Mouse (Mus musculus): ENCODE data around the gene Dclk3. TPM values are rescaled to one million over a fixed set of nuclear protein-coding genes. Genes with fewer than 3 reads are reported as not detected.

Dclk3 gene
- polyA plus RNA-seq, 1 experiment from 2014 or later: not detected

DNA sequence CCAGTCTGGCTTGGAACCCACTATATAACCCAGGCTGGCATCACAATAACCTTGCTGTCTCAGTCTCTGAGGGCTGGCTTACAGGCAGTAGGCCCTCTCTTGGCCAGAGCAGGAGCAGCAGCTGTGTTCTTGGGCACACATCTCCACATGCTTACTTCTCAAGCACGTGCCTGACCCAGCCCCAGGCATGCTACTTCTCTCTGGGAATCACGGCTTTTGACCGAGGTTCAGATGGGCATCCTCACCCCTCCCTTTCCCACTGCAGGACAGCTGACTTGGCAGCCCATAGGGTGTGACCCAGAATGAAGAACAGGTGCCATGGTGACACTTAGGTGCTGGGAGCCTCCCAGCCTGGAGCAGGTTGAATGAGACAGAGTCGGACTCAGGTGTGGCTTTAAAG is 52.4 kb downstream of the Dclk3 start:
- Histone ChIP-seq H3K27ac (replicated peaks) (no peak overlapping the region), H3K9ac (no peak overlapping the region), H3K4me2 (no peak overlapping the region), H3K4me3 (replicated peaks) (no peak overlapping the region), H3K27me3 (peaks cover 5% of the 10 kb centered on the region; the same call in 1 of the 2 replicates), H3K4me1 (replicated peaks) (no peaks in the 10 kb centered on the region), H3K36me3 (replicated peaks) (no peaks in the 10 kb centered on the region), H3K9me3 (replicated peaks) (no peaks in the 10 kb centered on the region)
- 41% methylated on average over 4 of the region's 4 CpGs for WGBS (ENCODE audit: insufficient replicate concordance)
- no peak for ATAC-seq (ENCODE audit: insufficient read depth)

- ATAC-seq (ENCODE audit: insufficient read depth): no peak
- Histone ChIP-seq H3K27ac (replicated peaks) (no peak overlapping the region), H3K9ac (no peak overlapping the region), H3K27me3 (peaks cover 5% of the 10 kb centered on the region; the same call in 1 of the 2 replicates), H3K4me2 (no peak overlapping the region), H3K4me1 (replicated peaks) (no peaks in the 10 kb centered on the region), H3K4me3 (replicated peaks) (no peak overlapping the region), H3K9me3 (replicated peaks) (no peaks in the 10 kb centered on the region), H3K36me3 (replicated peaks) (no peaks in the 10 kb centered on the region)
- WGBS (ENCODE audit: insufficient replicate concordance): 56% methylated on average over 5 of the region's 5 CpGs
Observed at GRCm38 (mm10) chr9:111493490-111493889, 54.6 kb downstream of the Dclk3 start.

DNA sequence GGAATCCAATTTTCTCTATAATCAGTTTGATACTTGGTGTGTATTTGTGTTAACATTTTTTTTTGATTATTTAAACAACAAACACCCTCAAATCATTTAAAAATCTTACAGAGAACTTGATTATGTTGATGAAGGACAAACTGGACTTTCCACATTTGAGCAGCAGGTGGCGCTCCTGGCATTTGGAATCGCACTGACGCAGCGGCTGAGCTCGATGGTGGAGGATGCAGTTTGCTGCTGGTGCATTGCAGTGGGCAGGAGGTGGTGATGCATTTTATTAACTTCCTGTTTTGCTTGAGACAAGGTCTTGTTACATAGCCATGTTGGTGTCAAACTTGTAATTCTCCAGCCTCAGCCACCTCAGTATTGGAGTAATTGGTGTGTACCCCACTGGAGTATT is 56.7 kb downstream of the Dclk3 start:
- H3K9me3 ChIP-seq (replicated peaks): no peaks in the 10 kb centered on the region
- H3K9ac ChIP-seq: no peak overlapping the region
- H3K36me3 ChIP-seq (replicated peaks): no peaks in the 10 kb centered on the region
- no peak overlapping the region for H3K4me2 ChIP-seq
- H3K4me1 ChIP-seq (replicated peaks): no peaks in the 10 kb centered on the region
- H3K27me3 ChIP-seq: peaks cover 1% of the 10 kb centered on the region; the same call in 1 of the 2 replicates
- no peak overlapping the region for H3K27ac ChIP-seq (replicated peaks)
- no peak overlapping the region for H3K4me3 ChIP-seq (replicated peaks)
- ATAC-seq (ENCODE audit: insufficient read depth): no peak
- WGBS (ENCODE audit: insufficient replicate concordance): 1% methylated on average over 5 of the region's 5 CpGs

DNA sequence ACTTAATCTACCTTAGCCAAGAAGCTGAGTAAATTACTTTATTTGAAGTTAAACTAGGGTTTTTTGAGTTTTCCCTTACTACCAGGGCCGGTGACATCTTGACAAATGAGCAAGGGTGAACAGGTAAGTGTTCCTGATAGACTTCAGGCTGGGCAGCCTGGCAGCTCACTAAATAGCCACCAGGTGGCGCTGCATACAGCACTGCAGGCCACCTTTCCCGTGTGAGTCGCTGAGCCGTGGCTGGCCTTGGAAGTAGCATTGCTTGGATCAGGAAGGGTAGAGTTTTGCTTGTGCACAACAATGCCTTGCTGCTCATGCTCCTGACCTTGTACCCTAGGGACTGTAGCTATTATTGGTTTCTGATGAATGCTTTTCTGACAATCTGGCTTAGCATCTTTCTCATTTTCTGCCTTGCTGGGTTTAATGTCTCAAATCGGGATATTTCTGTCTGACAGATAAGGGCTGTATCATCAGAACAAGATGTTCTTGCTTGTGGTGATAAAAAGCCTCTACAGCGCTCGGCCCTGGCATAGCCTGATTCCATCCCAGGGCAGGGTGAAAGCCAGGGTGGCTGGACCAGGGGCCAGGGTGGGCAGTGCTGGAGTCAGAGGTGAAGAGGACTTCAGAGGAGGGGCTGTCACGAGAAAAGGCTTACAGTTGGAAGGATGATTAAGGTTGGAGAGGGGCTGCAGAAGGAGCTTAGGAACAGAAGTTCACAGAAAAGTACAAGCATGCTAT is 58.4 kb downstream of the Dclk3 start:
- no peak for ATAC-seq (ENCODE audit: insufficient read depth)
- Histone ChIP-seq H3K9ac (no peak overlapping the region), H3K9me3 (replicated peaks) (no peaks in the 10 kb centered on the region), H3K36me3 (replicated peaks) (no peaks in the 10 kb centered on the region), H3K27ac (replicated peaks) (no peak overlapping the region), H3K4me3 (replicated peaks) (no peak overlapping the region), H3K4me1 (replicated peaks) (no peaks in the 10 kb centered on the region), H3K4me2 (no peak overlapping the region), H3K27me3 (no peaks in the 10 kb centered on the region)
- 15% methylated on average over 9 of the region's 9 CpGs for WGBS (ENCODE audit: insufficient replicate concordance)

DNA sequence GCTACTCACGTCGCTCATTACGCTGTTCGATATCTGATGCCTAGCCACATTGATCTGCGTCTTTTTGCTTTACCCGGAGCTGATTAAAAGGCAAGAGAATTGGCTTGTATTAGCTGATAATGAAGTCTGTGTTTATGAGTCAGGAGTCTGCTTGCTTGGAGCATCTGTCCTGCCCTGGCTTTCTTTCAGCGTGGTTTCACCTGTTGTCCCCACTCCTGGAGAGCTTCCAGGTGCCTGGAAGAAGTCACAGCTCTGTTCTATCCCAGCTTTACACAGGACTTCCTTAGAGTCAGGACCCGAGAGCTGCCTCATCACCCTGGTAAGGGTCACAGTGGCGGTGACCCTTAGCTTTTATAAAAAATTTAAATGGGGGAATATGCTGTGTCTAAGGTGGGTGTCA is 61.3 kb downstream of the Dclk3 start:
- 67% methylated on average over 9 of the region's 9 CpGs for WGBS (ENCODE audit: insufficient replicate concordance)
- no peak for ATAC-seq (ENCODE audit: insufficient read depth)

GRCm38 (mm10) chr9:111506075-111506474 is 67.2 kb downstream of the Dclk3 start:
- ATAC-seq (ENCODE audit: insufficient read depth): no peak
- H3K36me3 ChIP-seq (replicated peaks): no peaks in the 10 kb centered on the region
- H3K27me3 ChIP-seq: no peaks in the 10 kb centered on the region
- H3K9me3 ChIP-seq (replicated peaks): no peaks in the 10 kb centered on the region
- WGBS (ENCODE audit: insufficient replicate concordance): 45% methylated on average over 3 of the region's 3 CpGs
- H3K4me1 ChIP-seq (replicated peaks): no peaks in the 10 kb centered on the region
- H3K9ac ChIP-seq: no peak overlapping the region
- no peak overlapping the region for H3K4me2 ChIP-seq
- no peak overlapping the region for H3K4me3 ChIP-seq (replicated peaks)
- no peak overlapping the region for H3K27ac ChIP-seq (replicated peaks)

More for the DNA sequence above, 61.3 kb downstream of the Dclk3 start:
- no peak overlapping the region for H3K4me2 ChIP-seq
- no peak overlapping the region for H3K4me3 ChIP-seq (replicated peaks)
- H3K9ac ChIP-seq: no peak overlapping the region
- no peaks in the 10 kb centered on the region for H3K27me3 ChIP-seq
- no peaks in the 10 kb centered on the region for H3K4me1 ChIP-seq (replicated peaks)
- no peaks in the 10 kb centered on the region for H3K9me3 ChIP-seq (replicated peaks)
- H3K36me3 ChIP-seq (replicated peaks): no peaks in the 10 kb centered on the region
- no peak overlapping the region for H3K27ac ChIP-seq (replicated peaks)

GRCm38 (mm10) chr9:111514586-111515473 is 75.9 kb downstream of the Dclk3 start:
- no peaks in the 10 kb centered on the region for H3K36me3 ChIP-seq (replicated peaks)
- H3K27ac ChIP-seq (replicated peaks): no peak overlapping the region
- no peaks in the 10 kb centered on the region for H3K27me3 ChIP-seq
- no peak overlapping the region for H3K4me3 ChIP-seq (replicated peaks)
- H3K9me3 ChIP-seq (replicated peaks): no peaks in the 10 kb centered on the region
- 66% methylated on average over 15 of the region's 15 CpGs for WGBS (ENCODE audit: insufficient replicate concordance)
- no peak for ATAC-seq (ENCODE audit: insufficient read depth)
- no peak overlapping the region for H3K9ac ChIP-seq
- H3K4me2 ChIP-seq: no peak overlapping the region
- no peaks in the 10 kb centered on the region for H3K4me1 ChIP-seq (replicated peaks)

- 53% methylated on average over 3 of the region's 3 CpGs for WGBS (ENCODE audit: insufficient replicate concordance)
- H3K9me3 ChIP-seq (replicated peaks): no peaks in the 10 kb centered on the region
- no peak overlapping the region for H3K9ac ChIP-seq
- no peak overlapping the region for H3K27ac ChIP-seq (replicated peaks)
- H3K36me3 ChIP-seq (replicated peaks): no peaks in the 10 kb centered on the region
- H3K27me3 ChIP-seq: no peaks in the 10 kb centered on the region
- H3K4me2 ChIP-seq: no peak overlapping the region
- no peaks in the 10 kb centered on the region for H3K4me1 ChIP-seq (replicated peaks)
- H3K4me3 ChIP-seq (replicated peaks): no peak overlapping the region
- no peak for ATAC-seq (ENCODE audit: insufficient read depth)
Observed at GRCm38 (mm10) chr9:111515536-111515935, 76.7 kb downstream of the Dclk3 start.

DNA sequence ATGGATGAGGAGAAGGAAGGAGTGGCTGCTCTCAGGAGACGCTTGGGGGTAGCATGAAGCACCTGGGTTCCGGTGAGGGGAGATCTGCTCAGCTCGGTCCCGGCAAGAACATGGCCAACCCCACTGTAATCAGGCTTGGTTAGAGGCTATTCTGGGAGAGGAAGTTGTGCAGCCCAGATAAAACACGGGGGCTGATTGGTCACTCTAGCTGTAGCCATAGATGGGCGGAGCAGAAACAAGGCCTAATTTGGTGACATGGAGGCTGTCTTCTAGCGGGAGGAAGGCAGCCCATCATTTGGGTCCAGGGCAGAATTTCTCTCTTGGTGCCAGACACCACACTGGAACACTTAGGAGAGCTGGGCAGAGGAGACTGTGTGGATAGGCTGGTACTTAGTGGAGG is 83.3 kb downstream of the Dclk3 start:
- no peak for ATAC-seq (ENCODE audit: insufficient read depth)
- H3K4me1 ChIP-seq (replicated peaks): no peaks in the 10 kb centered on the region
- H3K9me3 ChIP-seq (replicated peaks): no peaks in the 10 kb centered on the region
- H3K4me2 ChIP-seq: no peak overlapping the region
- H3K9ac ChIP-seq: no peak overlapping the region
- H3K36me3 ChIP-seq (replicated peaks): no peaks in the 10 kb centered on the region
- whole genome bisulfite sequencing (ENCODE audit: insufficient replicate concordance): 58% methylated on average over 7 of the region's 7 CpGs
- H3K27ac ChIP-seq (replicated peaks): no peak overlapping the region
- H3K27me3 ChIP-seq: no peaks in the 10 kb centered on the region
- H3K4me3 ChIP-seq (replicated peaks): no peak overlapping the region

DNA sequence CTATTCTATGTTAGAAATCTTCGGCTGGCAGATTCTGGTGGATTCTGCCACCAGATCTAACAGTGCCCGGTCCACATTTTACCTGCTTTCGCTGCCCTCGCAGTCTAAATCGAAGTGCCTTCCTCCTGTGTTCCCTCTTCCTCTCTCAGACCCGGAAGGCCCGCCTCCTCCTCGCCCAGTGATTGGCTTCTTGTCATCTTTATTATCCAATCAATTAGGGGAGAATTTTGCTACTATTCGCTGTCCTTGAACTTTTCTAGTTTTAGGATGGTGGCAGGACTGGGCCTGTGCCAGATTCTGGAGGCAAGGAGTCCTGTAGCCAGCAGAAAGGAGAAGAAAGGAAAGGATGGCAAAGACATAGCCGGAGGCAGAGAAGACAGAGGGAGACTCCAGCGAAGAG is 84.2 kb downstream of the Dclk3 start:
- ATAC-seq (ENCODE audit: insufficient read depth): no peak
- Histone ChIP-seq H3K27me3 (no peaks in the 10 kb centered on the region), H3K27ac (replicated peaks) (no peak overlapping the region), H3K9me3 (replicated peaks) (no peaks in the 10 kb centered on the region), H3K9ac (no peak overlapping the region), H3K4me1 (replicated peaks) (no peaks in the 10 kb centered on the region), H3K4me3 (replicated peaks) (no peak overlapping the region), H3K4me2 (no peak overlapping the region), H3K36me3 (replicated peaks) (no peaks in the 10 kb centered on the region)
- 80% methylated on average over 11 of the region's 11 CpGs for WGBS (ENCODE audit: insufficient replicate concordance)

- Histone ChIP-seq H3K4me1 (replicated peaks) (no peaks in the 10 kb centered on the region), H3K4me2 (no peak overlapping the region)
- 79% methylated on average over 3 of the region's 3 CpGs for WGBS (ENCODE audit: insufficient replicate concordance)
Observed at GRCm38 (mm10) chr9:111523871-111524270, 85.0 kb downstream of the Dclk3 start.

More at GRCm38 (mm10) chr9:111523871-111524270, 85.0 kb downstream of the Dclk3 start:
- Histone ChIP-seq H3K9me3 (replicated peaks) (no peaks in the 10 kb centered on the region), H3K4me3 (replicated peaks) (no peak overlapping the region), H3K27ac (replicated peaks) (no peak overlapping the region), H3K27me3 (no peaks in the 10 kb centered on the region), H3K36me3 (replicated peaks) (no peaks in the 10 kb centered on the region), H3K9ac (no peak overlapping the region)
- ATAC-seq (ENCODE audit: insufficient read depth): no peak
